Mouse (Mus musculus): Measurements from ENCODE around the gene Anks6. TPM values are rescaled to one million over a fixed set of nuclear protein-coding genes. Genes with fewer than 3 reads are reported as not detected.

The Anks6 gene
- total and polyA plus RNA-seq, 3 experiments, result not detected

- TF ChIP-seq SIN3A (IDR thresholded peaks at IDR 0.05; ENCODE audit: low read length) (0 out of 2 replicates have a peak, but pooled peaks have one; percentile 54), ZNF384 (IDR thresholded peaks at IDR 0.05; ENCODE audit: low read depth, low read length) (peak; percentile 28; the same call in 1 of the 2 replicates), KAT2A (IDR thresholded peaks at IDR 0.05; ENCODE audit: insufficient replicate concordance, low read length) (no peak), NRF1 (IDR thresholded peaks at IDR 0.05; ENCODE audit: low read depth, low read length) (no peak), TBP (conservative IDR thresholded peaks at IDR 0.05; ENCODE audit: low read depth, low read length) (no peak)
- H3K4me3 ChIP-seq (replicated peaks in 1 of 3; ENCODE audit: low read depth in 2 of 3, low read length in 2 of 3, poor library complexity in 1 of 3), result peak overlapping the region; percentile 60 to 92 (median 91)
- H3K4me1 ChIP-seq (ENCODE audit: control insufficient read depth in 1 of 2, insufficient read depth in 2 of 2), result peaks cover 3 to 31% of the 10 kb centered on the region in 2 experiments; a peak in 2 of 4 replicates
- H3K79me2 ChIP-seq (replicated peaks; ENCODE audit: control insufficient read depth, extremely low read depth, insufficient read depth, poor library complexity, severe bottlenecking), result no peaks in the 10 kb centered on the region
- dilution Hi-C loops (cut with MboI; ENCODE audit: extremely low pct_ligation_motif_present, extremely low pct_unique_long_range_greater_than_20kb, low sequenced_read_pairs), result no loop called here
- no peaks in the 10 kb centered on the region for H3K27me3 ChIP-seq (replicated peaks)
- H3K36me3 ChIP-seq (replicated peaks in 1 of 2; ENCODE audit: control insufficient read depth in 1 of 2, insufficient read depth in 1 of 2, low read length in 1 of 2), result peaks cover 0 to 17% of the 10 kb centered on the region in 2 experiments
- H3K9ac ChIP-seq (ENCODE audit: insufficient read depth, low read depth), result peak overlapping the region; percentile 48
- in situ Hi-C loops (cut with MboI; ENCODE audit: low pct_ligation_motif_present, low pct_unique_long_range_greater_than_20kb, low sequenced_read_pairs), result no loop called here
- no peaks in the 10 kb centered on the region for H3K9me3 ChIP-seq (replicated peaks; ENCODE audit: low read length)
- peak overlapping the region; percentile 90 for H3K4me2 ChIP-seq (ENCODE audit: insufficient read depth, low read depth, poor library complexity, severe bottlenecking)
- DNase-seq (ENCODE audit: extremely low read depth), result no peak
- H3K27ac ChIP-seq (ENCODE audit: insufficient read depth, low read depth), result no peak overlapping the region
Measured at GRCm38 (mm10) chr4:47092387-47093021, 35.3 kb upstream of the Anks6 start.

- Histone ChIP-seq H3K36me3 (replicated peaks in 1 of 2; ENCODE audit: control insufficient read depth in 1 of 2, insufficient read depth in 1 of 2, low read length in 1 of 2) (peaks cover 0 to 10% of the 10 kb centered on the region in 2 experiments), H3K9me3 (replicated peaks; ENCODE audit: low read length) (no peaks in the 10 kb centered on the region), H3K27me3 (replicated peaks) (no peaks in the 10 kb centered on the region), H3K4me2 (ENCODE audit: insufficient read depth, low read depth, poor library complexity, severe bottlenecking) (peak within 1 kb of the TSS; percentile 90), H3K9ac (ENCODE audit: insufficient read depth, low read depth) (peak within 1 kb of the TSS; percentile 48), H3K79me2 (replicated peaks; ENCODE audit: control insufficient read depth, extremely low read depth, insufficient read depth, poor library complexity, severe bottlenecking) (no peaks in the 10 kb centered on the region), H3K4me3 (replicated peaks in 1 of 3; ENCODE audit: low read depth in 2 of 3, low read length in 2 of 3, poor library complexity in 1 of 3) (peak within 1 kb of the TSS; percentile 60 to 92 (median 91)), H3K27ac (ENCODE audit: insufficient read depth, low read depth) (no peak within 1 kb of the TSS), H3K4me1 (ENCODE audit: control insufficient read depth in 1 of 2, insufficient read depth in 2 of 2) (peaks cover 3 to 31% of the 10 kb centered on the region in 2 experiments; a peak in 2 of 4 replicates)
- dilution Hi-C loops (cut with MboI; ENCODE audit: extremely low pct_ligation_motif_present, extremely low pct_unique_long_range_greater_than_20kb, low sequenced_read_pairs), result no loop called here
- in situ Hi-C loops (cut with MboI; ENCODE audit: low pct_ligation_motif_present, low pct_unique_long_range_greater_than_20kb, low sequenced_read_pairs), result no loop called here
- DNase-seq (ENCODE audit: extremely low read depth), result peak; percentile 41
- TF ChIP-seq MAFK (IDR thresholded peaks at IDR 0.05; ENCODE audit: insufficient replicate concordance, low read length), result no peak
- TF ChIP-seq CTCF (conservative IDR thresholded peaks at IDR 0.05 in 1 of 2, IDR thresholded peaks at IDR 0.05 in 1 of 2; ENCODE audit: low read depth in 2 of 2, low read length in 2 of 2), result no peak
- no peak for TF ChIP-seq JUN (IDR thresholded peaks at IDR 0.05; ENCODE audit: insufficient read depth, low read depth, low read length)
- 0 out of 2 replicates have a peak, but pooled peaks have one; percentile 24 for TF ChIP-seq TCF12 (IDR thresholded peaks at IDR 0.05; ENCODE audit: low read depth, low read length)
- TF ChIP-seq POLR2A (IDR thresholded peaks at IDR 0.05; ENCODE audit: low read depth, low read length), result peak; percentile 67
- no peak for TF ChIP-seq BHLHE40 (IDR thresholded peaks at IDR 0.05; ENCODE audit: low read depth, low read length)
- TF ChIP-seq IRF4 (IDR thresholded peaks at IDR 0.05; ENCODE audit: low read depth, low read length), result no peak
- TF ChIP-seq SIN3A (IDR thresholded peaks at IDR 0.05; ENCODE audit: low read length), result peak; percentile 66; the same call in 1 of the 2 replicates
- no peak for TF ChIP-seq MYC (IDR thresholded peaks at IDR 0.05; ENCODE audit: low read depth, low read length)
- no peak for TF ChIP-seq MXI1 (IDR thresholded peaks at IDR 0.05; ENCODE audit: low read depth, low read length)
- peak; percentile 76 for TF ChIP-seq ELF1 (IDR thresholded peaks at IDR 0.05; ENCODE audit: low read depth, low read length)
Measured at GRCm38 (mm10) chr4:47091493-47092386, 34.5 kb upstream of the Anks6 start, which contains the start of gene Galnt12. Galnt12 (plus strand) TSS chr4:47091909.

Data from CH12.LX (cell line).